Mouse (Mus musculus) embryonic facial prominence, embryonic 14.5 days (tissue): Measurements from ENCODE around the gene Acox1. TPM values are rescaled to one million over a fixed set of nuclear protein-coding genes. Genes with fewer than 3 reads are reported as not detected.
A peak's percentile ranks its signal among the peaks of the same experiment; 100 is the strongest.

Experiments
- ATAC-seq: fragments of 200-750 bp; cut with Nextera tagmentation; 2 replicates; pipeline ENCODE4 v1.8.0; 2017; ENCODE audit warnings: low read depth, moderate number of reproducible peaks, moderate TSS enrichment
- DNase-seq: peaks from one replicate; pipeline ENCODE4 v3.0.0-alpha.2; 2015; ENCODE audit warnings: low spot score
- H3K27ac ChIP-seq: fragments of 300-500 bp; sonication (generic); replicated peaks from 2 replicates; pipeline ENCODE4 v1.5.1; 2014; ENCODE audit warnings: low read depth, mild to moderate bottlenecking, low read length, moderate library complexity
- H3K27me3 ChIP-seq: fragments of 300-500 bp; sonication (generic); replicated peaks from 2 replicates; pipeline ENCODE4 v1.6.1; 2014; ENCODE audit warnings: low read length; ENCODE audit not compliant: control insufficient read depth, insufficient read depth
- H3K36me3 ChIP-seq: fragments of 300-500 bp; sonication (generic); 2 replicates; pipeline ENCODE4 v1.6.1; 2014; ENCODE audit warnings: low read length, mixed read lengths; ENCODE audit not compliant: control insufficient read depth, insufficient read depth
- H3K4me1 ChIP-seq: fragments of 300-500 bp; sonication (generic); 2 replicates; pipeline ENCODE4 v1.6.1; 2014; ENCODE audit warnings: antibody characterized with exemption, low read length; ENCODE audit not compliant: control insufficient read depth, insufficient read depth
- H3K4me2 ChIP-seq: fragments of 300-500 bp; sonication (generic); 2 replicates; pipeline ENCODE4 v1.6.1; 2014; ENCODE audit warnings: low read depth, mild to moderate bottlenecking, low read length, moderate library complexity, mixed read lengths
- H3K4me3 ChIP-seq: fragments of 300-500 bp; sonication (generic); 2 replicates; pipeline ENCODE4 v1.5.1; 2014; ENCODE audit warnings: low read depth, mild to moderate bottlenecking, low read length
- H3K9ac ChIP-seq: fragments of 300-500 bp; sonication (generic); 2 replicates; pipeline ENCODE4 v1.6.1; 2014; ENCODE audit warnings: low read depth, mild to moderate bottlenecking, low read length, moderate library complexity, mixed read lengths
- H3K9me3 ChIP-seq: fragments of 300-500 bp; sonication (generic); 2 replicates; pipeline ENCODE4 v1.6.1; 2016; ENCODE audit warnings: low read length; ENCODE audit not compliant: control insufficient read depth
- WGBS: fragments of 180-500 bp; shearing (Covaris S2); extraction: QIAGEN DNeasy Blood & Tissue Kit; methylation state at CpG from one replicate; pipeline ENCODE4 v1.1.7; 2014; 5-methylcytosine and 5-hydroxymethylcytosine counted together
- polyA plus RNA-seq: library from polyadenylated mRNA; unstranded; fragments of >200 nt; fragmentation: Nextera tagmentation; extraction: Ambion mirVana; gene quantifications from 2 replicates; pipeline ENCODE4 v1.2.1, GENCODE M21; 2014

The Acox1 gene
- polyA plus RNA-seq, 1 experiment from 2014 or later, result 30.8 TPM

DNA sequence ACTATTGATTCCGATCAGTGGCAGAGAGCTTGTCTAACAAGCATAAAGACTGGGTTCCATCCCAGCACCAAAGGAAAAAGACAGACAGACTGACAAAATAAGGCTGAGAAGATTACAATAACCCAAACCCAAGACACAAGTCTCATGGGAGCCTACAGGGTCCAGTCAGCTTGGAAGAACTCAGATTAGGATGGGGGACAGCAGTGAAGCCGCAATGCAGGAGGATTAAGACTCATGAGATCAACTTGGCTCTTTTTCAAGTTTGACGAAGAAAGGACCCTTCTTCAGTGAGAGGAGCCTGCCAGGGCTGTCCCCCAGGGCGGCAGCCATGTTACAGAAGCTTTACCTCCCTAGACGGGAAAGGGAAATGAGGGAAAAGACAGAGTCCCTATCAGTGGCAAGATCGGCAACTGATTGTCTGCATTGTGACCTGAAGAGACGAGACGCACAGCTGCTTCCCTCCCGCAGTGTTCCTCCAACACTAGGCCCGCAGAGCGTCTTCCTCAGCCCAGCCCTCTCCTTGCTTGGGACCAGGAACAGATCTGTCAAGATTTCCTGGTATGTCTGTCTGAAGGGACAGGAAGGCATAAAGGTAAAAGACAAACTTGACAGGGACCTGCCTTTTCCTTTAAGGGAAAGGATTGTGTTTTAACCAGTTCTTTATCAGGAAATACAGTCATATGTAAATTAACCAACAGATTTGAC is 11.5 kb downstream of the Acox1 start:
- Histone ChIP-seq H3K9ac (no peak overlapping the region), H3K27ac (peak overlapping the region; percentile 58), H3K4me1 (0 out of 2 replicates have a peak, but pooled peaks cover 2% of the 10 kb centered on the region), H3K27me3 (no peaks in the 10 kb centered on the region), H3K4me2 (no peak overlapping the region), H3K4me3 (no peak overlapping the region), H3K36me3 (peaks cover 68% of the 10 kb centered on the region), H3K9me3 (no peaks in the 10 kb centered on the region)
- no peak for DNase-seq
- WGBS, result 40% methylated on average over 11 of the region's 11 CpGs
- ATAC-seq, result no peak

DNA sequence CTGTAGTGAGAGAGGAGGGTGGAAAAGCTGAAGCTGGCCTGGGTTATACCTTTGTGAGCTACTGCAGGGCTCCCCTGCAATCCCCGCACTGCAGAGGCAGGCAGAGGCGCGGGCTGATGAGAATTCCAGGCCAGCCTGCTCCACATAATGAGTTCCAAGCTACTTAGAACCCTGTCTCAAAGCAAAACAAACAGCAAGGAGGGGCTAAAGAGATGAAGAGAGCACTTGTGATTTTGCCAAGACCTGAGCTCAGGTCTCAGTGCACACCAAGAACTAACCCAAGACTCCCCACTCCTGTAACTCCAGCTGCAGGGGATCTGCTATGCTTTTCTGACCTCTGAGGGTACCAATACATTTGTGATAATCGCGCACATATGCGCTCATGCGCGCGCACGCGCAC is 12.5 kb downstream of the Acox1 start:
- ATAC-seq (no peak), DNase-seq (peak; percentile 32)
- H3K9me3 ChIP-seq, result no peaks in the 10 kb centered on the region
- H3K36me3 ChIP-seq, result peaks cover 72% of the 10 kb centered on the region
- 62% methylated on average over 11 of the region's 11 CpGs for WGBS
- peak overlapping the region; percentile 67 for H3K27ac ChIP-seq
- H3K27me3 ChIP-seq, result no peaks in the 10 kb centered on the region
- no peak overlapping the region for H3K4me3 ChIP-seq
- 0 out of 2 replicates have a peak, but pooled peaks cover 2% of the 10 kb centered on the region for H3K4me1 ChIP-seq
- no peak overlapping the region for H3K4me2 ChIP-seq
- no peak overlapping the region for H3K9ac ChIP-seq

DNA sequence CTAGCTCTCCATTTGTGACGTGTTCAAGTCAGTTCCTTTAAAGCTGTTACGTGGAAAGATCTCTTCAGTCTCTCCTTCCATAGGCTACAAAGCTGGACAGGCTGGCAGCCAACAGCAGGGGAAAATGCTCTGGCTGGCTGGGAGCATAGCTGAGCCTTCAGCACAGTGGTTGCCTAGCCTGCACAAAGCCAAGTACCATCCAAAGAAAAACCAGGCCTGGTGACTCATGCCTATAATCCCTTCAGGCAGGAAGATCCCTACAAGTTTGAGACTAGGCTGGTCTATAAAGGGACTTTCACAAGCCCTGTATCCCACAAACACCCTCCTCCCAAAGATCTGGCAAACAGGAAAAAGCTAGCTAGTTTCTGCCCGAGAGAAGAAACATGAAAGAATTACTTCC is 13.0 kb downstream of the Acox1 start:
- Histone ChIP-seq H3K9ac (no peak overlapping the region), H3K27me3 (no peaks in the 10 kb centered on the region), H3K4me1 (0 out of 2 replicates have a peak, but pooled peaks cover 2% of the 10 kb centered on the region), H3K36me3 (peaks cover 67% of the 10 kb centered on the region), H3K9me3 (no peaks in the 10 kb centered on the region), H3K27ac (peak overlapping the region; percentile 67; the same call in 1 of the 2 replicates), H3K4me2 (no peak overlapping the region), H3K4me3 (no peak overlapping the region)
- DNase-seq, result no peak
- ATAC-seq, result no peak
- 67% methylated on average over 3 of the region's 3 CpGs for WGBS

DNA sequence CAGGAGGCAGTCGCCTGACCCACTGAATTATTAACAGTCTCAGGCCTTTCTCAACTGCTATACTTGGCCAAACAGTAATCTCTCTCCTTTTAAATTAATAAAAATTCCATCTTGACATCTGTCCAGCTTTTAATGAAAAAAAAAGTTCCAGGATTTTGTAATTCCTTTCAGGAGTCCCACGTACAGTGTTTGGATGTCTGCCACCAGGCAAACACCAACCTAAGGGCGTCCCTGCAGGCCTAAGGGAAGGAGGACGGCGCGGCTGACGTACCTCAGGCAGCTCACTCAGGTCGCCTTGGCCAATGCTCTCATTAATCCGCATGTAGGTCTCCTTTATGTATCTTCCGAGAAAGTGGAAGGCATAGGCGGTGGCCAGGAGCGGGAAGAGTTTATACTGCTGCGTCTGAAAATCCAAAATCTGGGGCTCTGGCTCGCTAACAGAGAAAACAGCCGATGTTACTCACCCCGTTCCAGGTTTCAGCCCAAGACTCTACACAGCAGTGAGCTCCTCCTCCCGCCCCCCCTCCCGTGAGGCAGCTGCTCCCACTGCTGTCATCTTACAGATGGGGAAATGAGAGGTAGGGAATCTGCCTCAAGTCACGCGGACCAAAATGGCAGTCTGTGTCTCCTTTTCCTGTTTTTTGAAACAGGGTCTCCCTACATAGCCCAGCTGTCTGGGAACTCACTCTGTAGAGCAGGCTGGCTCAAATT is 20.3 kb downstream of the Acox1 start:
- no peak overlapping the region for H3K4me3 ChIP-seq
- DNase-seq, result no peak
- H3K27ac ChIP-seq, result no peak overlapping the region
- no peak overlapping the region for H3K9ac ChIP-seq
- H3K9me3 ChIP-seq, result no peaks in the 10 kb centered on the region
- H3K4me1 ChIP-seq, result no peaks in the 10 kb centered on the region
- H3K4me2 ChIP-seq, result no peak overlapping the region
- WGBS, result 86% methylated on average over 18 of the region's 20 CpGs
- H3K27me3 ChIP-seq, result no peaks in the 10 kb centered on the region
- H3K36me3 ChIP-seq, result peaks cover 81% of the 10 kb centered on the region
- no peak for ATAC-seq

DNA sequence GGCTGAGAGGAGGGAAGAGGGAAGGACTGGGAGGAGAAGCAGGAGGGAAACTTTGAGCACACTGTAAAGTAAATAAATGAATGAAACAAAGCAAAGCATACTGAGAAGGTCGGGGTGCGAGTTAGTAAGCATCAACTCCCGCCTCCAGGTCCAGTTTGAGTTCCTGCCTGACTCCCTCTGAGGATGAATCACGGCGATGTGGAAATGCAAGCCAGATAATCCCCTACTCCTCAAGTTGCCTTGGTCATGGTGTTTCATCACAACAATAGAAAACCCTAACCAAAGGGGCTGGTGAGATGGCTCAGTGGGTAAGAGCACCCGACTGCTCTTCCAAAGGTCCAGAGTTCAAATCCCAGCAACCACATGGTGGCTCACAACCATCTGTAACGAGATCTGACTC is 22.8 kb downstream of the Acox1 start:
- Histone ChIP-seq H3K36me3 (peaks cover 87% of the 10 kb centered on the region), H3K27ac (no peak overlapping the region), H3K9me3 (no peaks in the 10 kb centered on the region), H3K27me3 (no peaks in the 10 kb centered on the region), H3K4me3 (no peak overlapping the region), H3K9ac (no peak overlapping the region), H3K4me1 (no peaks in the 10 kb centered on the region), H3K4me2 (no peak overlapping the region)
- DNase-seq (no peak), ATAC-seq (no peak)
- 88% methylated on average over 7 of the region's 7 CpGs for WGBS

DNA sequence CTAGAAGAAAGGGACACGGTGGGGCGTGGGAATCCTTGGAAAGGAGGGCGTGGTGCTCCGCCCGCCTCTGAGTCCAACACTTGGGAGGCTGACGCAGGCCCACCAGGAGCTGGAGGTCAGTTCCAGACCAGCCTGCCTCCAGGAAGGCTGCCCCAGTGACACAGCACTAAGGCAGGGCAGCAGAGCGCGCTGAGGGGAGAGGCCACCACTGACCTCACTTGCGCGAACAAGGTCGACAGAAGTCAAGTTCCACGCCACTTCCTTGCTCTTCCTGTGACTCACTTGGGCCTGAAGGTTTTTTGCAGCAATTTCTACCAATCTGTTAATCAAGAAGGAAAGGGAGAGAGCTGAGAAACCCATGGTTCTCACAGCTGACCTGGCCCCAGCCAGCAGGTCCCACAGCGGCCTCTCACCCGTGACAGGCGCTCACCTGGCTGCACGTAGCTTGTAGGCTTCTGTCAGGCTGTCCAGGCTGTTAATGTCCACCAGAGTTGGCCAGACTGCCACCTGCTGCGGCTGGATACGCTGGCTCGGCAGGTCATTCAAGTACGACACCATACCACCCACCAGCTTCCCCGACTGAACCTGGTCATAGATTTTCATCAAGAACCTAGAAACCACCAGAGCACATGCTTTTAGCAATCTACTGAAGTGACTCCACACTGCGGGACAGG is 23.9 kb downstream of the Acox1 start:
- Histone ChIP-seq H3K36me3 (peaks cover 83% of the 10 kb centered on the region), H3K4me2 (no peak overlapping the region), H3K4me3 (no peak overlapping the region), H3K9ac (no peak overlapping the region), H3K27ac (no peak overlapping the region), H3K9me3 (no peaks in the 10 kb centered on the region), H3K4me1 (no peaks in the 10 kb centered on the region), H3K27me3 (no peaks in the 10 kb centered on the region)
- 90% methylated on average over 22 of the region's 22 CpGs for WGBS
- DNase-seq (no peak), ATAC-seq (no peak)

DNA sequence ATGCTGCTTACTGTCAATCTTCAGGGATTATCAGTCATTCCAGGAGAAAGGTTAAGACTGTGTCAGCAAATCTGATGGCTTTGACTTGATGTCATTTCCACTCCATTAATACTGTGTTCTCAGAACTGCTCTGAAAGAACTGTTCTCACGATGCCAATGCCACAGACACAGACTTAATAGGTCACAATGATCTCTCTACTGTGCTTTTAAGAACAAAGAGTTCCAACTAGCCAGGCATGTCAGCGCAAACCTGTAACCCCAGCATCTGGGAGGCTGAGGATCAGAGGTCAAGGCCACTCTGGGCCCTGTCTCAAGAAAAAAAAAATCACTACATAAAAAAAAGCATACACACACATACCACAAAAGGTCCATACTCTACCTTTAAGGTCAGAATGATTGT is 26.9 kb downstream of the Acox1 start:
- H3K36me3 ChIP-seq, result peaks cover 57% of the 10 kb centered on the region

DNA sequence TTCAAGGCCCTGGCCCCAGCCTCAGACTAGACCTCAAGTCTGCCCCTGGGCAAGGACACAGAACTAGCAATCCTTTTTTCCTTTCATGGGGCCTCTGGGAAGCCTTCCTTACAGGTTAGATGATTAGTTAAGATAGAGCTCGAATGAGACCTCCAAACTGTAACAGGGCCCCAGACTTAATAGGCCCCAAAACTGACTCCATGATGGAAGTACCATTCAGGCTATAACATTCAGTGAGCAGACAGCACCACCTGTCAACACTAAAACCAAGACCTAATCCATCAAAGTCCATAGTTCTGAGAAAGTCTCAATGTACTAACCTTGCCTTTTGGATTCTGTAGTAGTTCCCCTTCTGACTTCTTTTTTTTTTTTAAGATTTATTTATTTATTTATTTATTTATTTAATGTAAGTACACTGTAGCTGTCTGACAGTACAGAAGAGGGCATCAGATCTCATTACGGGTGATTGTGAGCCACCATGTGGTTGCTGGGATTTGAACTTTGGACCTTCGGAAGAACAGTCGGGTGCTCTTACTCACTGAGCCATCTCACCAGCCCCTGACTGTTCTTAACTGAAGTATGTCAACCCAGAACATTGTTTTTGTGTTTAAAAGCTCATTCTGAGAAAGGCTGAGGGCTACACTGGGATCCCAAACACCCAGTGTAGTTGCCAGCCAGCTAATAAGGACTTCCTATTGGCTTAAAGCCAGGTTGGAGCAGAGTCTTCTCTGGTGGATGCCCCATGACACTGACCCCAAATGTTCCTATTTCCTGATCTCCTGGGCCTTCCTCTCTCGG is 28.6 kb downstream of the Acox1 start:
- H3K36me3 ChIP-seq, result peaks cover 53% of the 10 kb centered on the region
- no peak for DNase-seq
- 79% methylated on average over 5 of the region's 5 CpGs for WGBS
- no peaks in the 10 kb centered on the region for H3K27me3 ChIP-seq
- H3K4me1 ChIP-seq, result peaks cover 11% of the 10 kb centered on the region; the same call in 1 of the 2 replicates
- no peak overlapping the region for H3K4me3 ChIP-seq
- no peaks in the 10 kb centered on the region for H3K9me3 ChIP-seq
- H3K27ac ChIP-seq, result no peak overlapping the region
- no peak overlapping the region for H3K9ac ChIP-seq
- H3K4me2 ChIP-seq, result no peak overlapping the region
- ATAC-seq, result no peak

More for the DNA sequence above, 26.9 kb downstream of the Acox1 start:
- WGBS, result 87% methylated on average over 2 of the region's 2 CpGs
- Histone ChIP-seq H3K4me3 (no peak overlapping the region), H3K4me1 (0 out of 2 replicates have a peak, but pooled peaks cover 2% of the 10 kb centered on the region), H3K27me3 (no peaks in the 10 kb centered on the region), H3K27ac (no peak overlapping the region), H3K9me3 (no peaks in the 10 kb centered on the region), H3K4me2 (no peak overlapping the region), H3K9ac (no peak overlapping the region)
- ATAC-seq, result no peak
- DNase-seq, result no peak
